Mouse (Mus musculus): Measurements from ENCODE around the gene Sertad1.

GRCm38 (mm10) chr7:27451359-27451758 lies 35.4 kb upstream of the Sertad1 start:
- TF ChIP-seq CTCF (IDR thresholded peaks at IDR 0.05) (no peak), POLR2A (IDR thresholded peaks at IDR 0.05; ENCODE audit: insufficient read depth, low read depth, low read length) (no peak)
